Mouse (Mus musculus) lung, adult 2 months (tissue): ENCODE data around the gene Baz2b.

Experiments
- CTCF ChIP-seq: fragments of 200-500 bp; IDR thresholded peaks from 2 replicates; pipeline ENCODE4 v1.5.1; 2011; ENCODE audit warnings: mild to moderate bottlenecking, low read length, control low read depth; ENCODE audit not compliant: insufficient read depth
- POLR2A ChIP-seq: fragments of 200-500 bp; IDR thresholded peaks from 2 replicates; pipeline ENCODE4 v1.6.1; 2011; ENCODE audit warnings: low read depth, mild to moderate bottlenecking, control low read depth, low read length, borderline replicate concordance; ENCODE audit errors: extremely low read depth

DNA sequence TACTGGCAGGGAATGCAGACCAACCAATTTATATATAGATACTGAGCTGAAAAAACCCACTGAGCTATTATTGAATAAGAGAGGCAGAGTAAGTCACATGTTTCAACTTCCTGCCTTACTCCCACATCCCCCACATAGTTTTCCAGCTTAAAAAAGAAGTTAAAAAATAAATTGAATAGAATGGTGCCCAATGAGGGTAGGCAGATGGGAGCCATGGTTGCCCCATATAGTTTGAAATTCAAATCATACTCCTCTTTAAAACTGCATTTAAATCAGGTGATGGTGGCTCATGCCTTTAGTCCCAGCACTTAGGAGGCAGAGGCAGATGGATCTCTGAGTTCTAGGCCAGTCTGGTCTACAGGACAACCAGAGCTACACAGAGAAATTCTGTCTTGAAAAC is 43.9 kb upstream of the Baz2b start:
- no peak for TF ChIP-seq CTCF
- no peak for TF ChIP-seq POLR2A
